Mouse (Mus musculus): Measurements from ENCODE around the gene Got1. TPM values are rescaled to one million over a fixed set of nuclear protein-coding genes. Genes with fewer than 3 reads are reported as not detected.
A peak's percentile ranks its signal among the peaks of the same experiment; 100 is the strongest.
"Not testable (repeated sequence)": the region's sequence is repeated elsewhere in the genome, so short reads cannot be mapped to it uniquely, and the experiment has no call there.

Gene Got1
- polyA plus RNA-seq, 1 experiment from 2014 or later: 60.2 TPM

DNA sequence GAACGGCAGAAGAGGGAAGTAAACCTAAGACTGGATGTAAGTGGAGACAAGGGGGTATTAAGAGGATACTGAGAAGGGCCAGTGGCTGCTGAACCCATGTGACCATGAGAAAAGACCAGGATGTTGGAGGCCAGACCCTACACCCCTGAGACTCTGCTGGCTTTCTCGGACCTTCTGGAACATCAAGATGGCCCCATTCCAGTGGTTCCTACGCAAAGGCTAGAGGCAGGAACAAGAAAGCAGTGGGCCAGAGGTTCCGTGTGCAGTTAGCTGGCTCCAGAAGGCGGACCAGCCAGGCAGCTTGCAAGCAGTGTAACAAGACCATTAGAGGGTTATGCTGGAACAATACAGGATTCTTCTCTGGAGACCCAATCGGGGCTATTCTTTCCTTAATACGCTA lies 27.0 kb downstream of the Got1 start:
- Histone ChIP-seq H3K4me3 (no peak overlapping the region), H3K27ac (replicated peaks) (no peak overlapping the region), H3K27me3 (ENCODE audit: low read depth, poor library complexity, severe bottlenecking) (peaks cover 24% of the 10 kb centered on the region), H3K36me3 (peaks cover 40% of the 10 kb centered on the region), H3K4me1 (peaks cover 14% of the 10 kb centered on the region), H3K9me3 (replicated peaks) (no peaks in the 10 kb centered on the region)
- DNase-seq (ENCODE audit: low spot score): no peak
- WGBS: 92% methylated on average over 7 of the region's 7 CpGs

DNA sequence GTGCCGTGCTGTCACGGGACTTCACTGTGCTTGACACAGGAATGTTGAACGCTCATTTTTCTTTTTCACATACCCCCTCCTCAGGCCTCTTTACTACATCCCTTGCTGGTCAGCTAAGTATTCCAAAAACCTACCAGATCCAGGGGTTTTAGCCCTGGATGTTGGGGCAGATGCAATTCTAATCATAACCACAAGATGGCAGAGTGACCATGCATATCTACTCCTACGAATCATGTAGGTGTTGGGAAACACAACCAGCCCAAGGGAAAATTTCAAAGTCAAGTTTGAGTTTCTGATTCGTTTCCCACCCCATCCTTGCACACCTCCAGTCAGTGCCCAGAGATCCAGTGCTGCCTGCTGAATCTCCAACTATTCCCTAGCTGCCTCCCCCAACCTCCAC lies 28.6 kb downstream of the Got1 start:
- Histone ChIP-seq H3K4me3 (no peak overlapping the region), H3K36me3 (peaks cover 25% of the 10 kb centered on the region), H3K27ac (replicated peaks) (no peak overlapping the region), H3K9me3 (replicated peaks) (no peaks in the 10 kb centered on the region), H3K27me3 (ENCODE audit: low read depth, poor library complexity, severe bottlenecking) (peaks cover 24% of the 10 kb centered on the region), H3K4me1 (peaks cover 14% of the 10 kb centered on the region)
- DNase-seq (ENCODE audit: low spot score): peak; percentile 61
- WGBS: 28% methylated on average over 5 of the region's 5 CpGs

- H3K4me1 ChIP-seq: peaks cover 14% of the 10 kb centered on the region
- H3K27me3 ChIP-seq (ENCODE audit: low read depth, poor library complexity, severe bottlenecking): peaks cover 24% of the 10 kb centered on the region
- H3K4me3 ChIP-seq: peak overlapping the region; percentile 52
- peak; percentile 27 for DNase-seq (ENCODE audit: low spot score)
- H3K9me3 ChIP-seq (replicated peaks): no peaks in the 10 kb centered on the region
- H3K27ac ChIP-seq (replicated peaks): peak overlapping the region; percentile 52
- H3K36me3 ChIP-seq: peaks cover 16% of the 10 kb centered on the region
- WGBS: 17% methylated on average over 14 of the region's 14 CpGs
Measured at GRCm38 (mm10) chr19:43494914-43495313, 29.5 kb downstream of the Got1 start.

DNA sequence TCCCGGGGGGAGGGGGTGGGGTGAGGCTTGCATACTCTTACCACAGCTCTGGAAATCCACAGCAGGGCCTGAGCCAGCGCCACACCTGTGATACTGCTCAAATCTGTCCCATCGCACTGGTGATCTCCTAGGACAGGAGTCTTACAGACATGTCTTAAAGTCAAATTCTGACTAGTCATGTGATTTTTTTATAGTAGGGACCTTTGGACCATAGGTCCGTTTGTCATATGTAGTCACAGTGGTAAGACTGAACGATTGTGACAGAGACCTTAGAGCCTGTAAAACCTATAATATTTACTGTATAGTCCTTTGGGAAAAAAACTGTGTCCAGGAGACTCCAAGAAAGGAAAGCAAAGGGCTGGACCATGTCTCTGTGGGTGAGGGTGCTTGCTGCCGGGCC lies 30.5 kb downstream of the Got1 start:
- DNase-seq (ENCODE audit: low spot score): no peak
- WGBS: 82% methylated on average over 6 of the region's 6 CpGs
- H3K27me3 ChIP-seq (ENCODE audit: low read depth, poor library complexity, severe bottlenecking): peaks cover 24% of the 10 kb centered on the region
- peaks cover 6% of the 10 kb centered on the region for H3K36me3 ChIP-seq
- no peak overlapping the region for H3K27ac ChIP-seq (replicated peaks)
- no peaks in the 10 kb centered on the region for H3K9me3 ChIP-seq (replicated peaks)
- peaks cover 14% of the 10 kb centered on the region for H3K4me1 ChIP-seq
- H3K4me3 ChIP-seq: no peak overlapping the region

GRCm38 (mm10) chr19:43493316-43493715 lies 31.1 kb downstream of the Got1 start:
- H3K4me1 ChIP-seq: peaks cover 14% of the 10 kb centered on the region
- not testable (repeated sequence) for H3K36me3 ChIP-seq; H3K9me3 ChIP-seq (replicated peaks); H3K4me3 ChIP-seq; DNase-seq (ENCODE audit: low spot score); H3K27ac ChIP-seq (replicated peaks)
- WGBS: 79% methylated on average over 1 of the region's 1 CpGs
- H3K27me3 ChIP-seq (ENCODE audit: low read depth, poor library complexity, severe bottlenecking): peaks cover 24% of the 10 kb centered on the region

DNA sequence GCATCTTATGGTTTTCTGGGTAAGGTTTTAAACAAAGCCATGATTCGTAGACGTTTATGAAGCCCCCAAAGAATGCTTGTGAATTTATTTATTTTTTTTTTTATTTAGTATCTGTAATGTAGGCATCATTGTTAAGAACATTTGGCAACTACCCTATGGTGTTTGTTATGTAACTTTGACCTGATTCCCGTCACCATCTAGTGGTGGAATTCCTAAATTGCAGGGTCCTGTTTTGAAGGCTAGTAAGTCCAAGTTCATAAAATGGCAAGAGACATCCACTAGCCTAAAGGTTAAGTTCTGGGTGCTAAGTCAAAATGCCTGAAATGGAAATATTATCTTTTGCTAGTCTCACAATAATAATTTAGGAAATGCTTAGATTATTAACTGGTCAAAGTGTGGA lies 37.0 kb downstream of the Got1 start:
- Histone ChIP-seq H3K27me3 (ENCODE audit: low read depth, poor library complexity, severe bottlenecking) (no peaks in the 10 kb centered on the region), H3K9me3 (replicated peaks) (no peaks in the 10 kb centered on the region), H3K36me3 (no peaks in the 10 kb centered on the region), H3K27ac (replicated peaks) (no peak overlapping the region), H3K4me3 (no peak overlapping the region), H3K4me1 (no peaks in the 10 kb centered on the region)
- no peak for DNase-seq (ENCODE audit: low spot score)
- 44% methylated on average over 3 of the region's 3 CpGs for WGBS

DNA sequence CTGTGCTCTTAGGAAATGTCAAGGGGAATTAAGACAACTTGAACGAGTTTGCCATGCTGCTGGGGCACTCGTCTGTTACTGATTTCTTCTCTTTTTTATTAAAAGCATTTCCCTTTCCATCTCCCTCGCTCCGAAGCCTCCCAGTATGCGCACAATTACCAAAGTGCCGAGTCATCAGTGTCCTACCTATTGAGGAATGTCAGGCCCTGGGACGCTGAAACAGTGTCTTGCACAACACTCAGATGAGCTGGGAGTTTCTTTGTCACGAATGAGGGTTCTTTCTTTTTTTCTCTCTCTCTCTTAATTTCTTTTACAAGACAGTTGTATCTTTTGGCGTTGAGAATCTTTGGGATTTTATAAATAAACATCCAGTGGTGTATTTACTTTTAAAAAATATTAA lies 43.9 kb downstream of the Got1 start:
- no peaks in the 10 kb centered on the region for H3K9me3 ChIP-seq (replicated peaks)
- H3K4me3 ChIP-seq: no peak overlapping the region
- no peaks in the 10 kb centered on the region for H3K27me3 ChIP-seq (ENCODE audit: low read depth, poor library complexity, severe bottlenecking)
- H3K4me1 ChIP-seq: no peaks in the 10 kb centered on the region
- no peaks in the 10 kb centered on the region for H3K36me3 ChIP-seq
- 75% methylated on average over 9 of the region's 9 CpGs for whole genome bisulfite sequencing
- H3K27ac ChIP-seq (replicated peaks): no peak overlapping the region
- no peak for DNase-seq (ENCODE audit: low spot score)

- no peak overlapping the region for H3K4me3 ChIP-seq
- H3K36me3 ChIP-seq: no peaks in the 10 kb centered on the region
- H3K27me3 ChIP-seq (ENCODE audit: low read depth, poor library complexity, severe bottlenecking): no peaks in the 10 kb centered on the region
- H3K27ac ChIP-seq (replicated peaks): no peak overlapping the region
- no peaks in the 10 kb centered on the region for H3K9me3 ChIP-seq (replicated peaks)
- DNase-seq (ENCODE audit: low spot score): no peak
- 88% methylated on average over 5 of the region's 5 CpGs for WGBS
- H3K4me1 ChIP-seq: no peaks in the 10 kb centered on the region
Measured at GRCm38 (mm10) chr19:43479431-43479830, 45.0 kb downstream of the Got1 start.

- peak; percentile 60 for DNase-seq (ENCODE audit: low spot score)
- Histone ChIP-seq H3K27me3 (ENCODE audit: low read depth, poor library complexity, severe bottlenecking) (no peaks in the 10 kb centered on the region), H3K9me3 (replicated peaks) (no peaks in the 10 kb centered on the region), H3K4me3 (no peak overlapping the region), H3K36me3 (no peaks in the 10 kb centered on the region), H3K27ac (replicated peaks) (no peak overlapping the region), H3K4me1 (no peaks in the 10 kb centered on the region)
- 22% methylated on average over 5 of the region's 5 CpGs for WGBS
Measured at GRCm38 (mm10) chr19:43478891-43479290, 45.5 kb downstream of the Got1 start.

DNA sequence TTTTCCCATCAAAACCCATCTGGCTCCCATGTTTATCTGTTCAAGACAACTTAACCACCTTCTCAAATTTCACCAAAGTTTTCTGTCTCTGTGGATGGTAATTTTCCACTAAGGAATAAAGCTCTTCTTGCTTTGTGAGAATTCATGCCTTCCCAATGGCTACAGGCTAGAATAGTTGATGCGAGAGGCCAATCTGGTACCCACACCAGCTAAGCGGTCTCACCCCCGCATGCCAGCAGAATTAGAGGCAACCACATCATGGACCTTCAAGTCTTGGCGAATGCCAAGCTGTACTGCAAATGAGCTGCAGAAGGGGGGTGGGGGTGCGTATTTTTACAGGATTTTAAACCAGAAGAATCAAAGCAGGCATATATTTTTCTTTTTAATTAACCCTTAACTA lies 47.0 kb downstream of the Got1 start:
- H3K9me3 ChIP-seq (replicated peaks): no peaks in the 10 kb centered on the region
- 88% methylated on average over 5 of the region's 5 CpGs for WGBS
- H3K27me3 ChIP-seq (ENCODE audit: low read depth, poor library complexity, severe bottlenecking): no peaks in the 10 kb centered on the region
- no peaks in the 10 kb centered on the region for H3K36me3 ChIP-seq
- no peak for DNase-seq (ENCODE audit: low spot score)
- no peak overlapping the region for H3K4me3 ChIP-seq
- H3K4me1 ChIP-seq: no peaks in the 10 kb centered on the region
- no peak overlapping the region for H3K27ac ChIP-seq (replicated peaks)

- Histone ChIP-seq H3K9me3 (replicated peaks) (no peaks in the 10 kb centered on the region), H3K4me1 (no peaks in the 10 kb centered on the region), H3K36me3 (no peaks in the 10 kb centered on the region), H3K27me3 (ENCODE audit: low read depth, poor library complexity, severe bottlenecking) (no peaks in the 10 kb centered on the region), H3K4me3 (no peak overlapping the region), H3K27ac (replicated peaks) (no peak overlapping the region)
- WGBS: 77% methylated on average over 7 of the region's 7 CpGs
- DNase-seq (ENCODE audit: low spot score): no peak
Measured at GRCm38 (mm10) chr19:43476063-43476462, 48.3 kb downstream of the Got1 start.

- DNase-seq (ENCODE audit: low spot score): no peak
- 75% methylated on average over 2 of the region's 2 CpGs for WGBS
- H3K4me3 ChIP-seq: no peak overlapping the region
Measured at GRCm38 (mm10) chr19:43475642-43476041, 48.8 kb downstream of the Got1 start.

DNA sequence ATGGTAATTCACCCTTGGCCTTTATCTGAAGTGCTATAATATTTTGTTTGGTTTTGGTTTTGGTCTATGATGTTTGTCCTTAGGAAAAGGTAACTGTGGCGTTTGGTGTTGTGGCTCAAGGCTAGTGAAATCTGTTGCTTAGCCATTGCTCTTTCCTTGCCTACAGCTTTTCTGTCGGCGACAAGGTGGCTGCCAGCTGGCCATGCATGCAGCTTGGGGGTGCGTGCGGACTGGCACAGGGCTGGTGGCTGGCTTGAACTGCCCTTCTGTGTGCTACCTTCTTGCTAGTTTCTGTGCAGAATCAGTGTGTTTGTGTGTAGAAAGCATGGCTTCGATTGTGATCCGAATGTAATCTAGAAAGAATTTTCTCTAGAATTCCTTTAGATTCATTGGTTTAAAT lies 51.6 kb downstream of the Got1 start:
- DNase-seq (ENCODE audit: low spot score): no peak
- Histone ChIP-seq H3K27me3 (ENCODE audit: low read depth, poor library complexity, severe bottlenecking) (no peaks in the 10 kb centered on the region), H3K36me3 (no peaks in the 10 kb centered on the region), H3K27ac (replicated peaks) (no peak overlapping the region), H3K4me3 (no peak overlapping the region), H3K4me1 (peaks cover 7% of the 10 kb centered on the region), H3K9me3 (replicated peaks) (no peaks in the 10 kb centered on the region)
- WGBS: 92% methylated on average over 7 of the region's 7 CpGs

More at GRCm38 (mm10) chr19:43475642-43476041, 48.8 kb downstream of the Got1 start:
- no peaks in the 10 kb centered on the region for H3K9me3 ChIP-seq (replicated peaks)
- H3K27ac ChIP-seq (replicated peaks): no peak overlapping the region
- H3K36me3 ChIP-seq: no peaks in the 10 kb centered on the region
- no peaks in the 10 kb centered on the region for H3K27me3 ChIP-seq (ENCODE audit: low read depth, poor library complexity, severe bottlenecking)
- H3K4me1 ChIP-seq: no peaks in the 10 kb centered on the region

GRCm38 (mm10) chr19:43472331-43472730 lies 52.1 kb downstream of the Got1 start:
- Histone ChIP-seq H3K4me1 (peaks cover 7% of the 10 kb centered on the region), H3K27ac (replicated peaks) (no peak overlapping the region), H3K9me3 (replicated peaks) (no peaks in the 10 kb centered on the region), H3K36me3 (no peaks in the 10 kb centered on the region), H3K4me3 (no peak overlapping the region), H3K27me3 (ENCODE audit: low read depth, poor library complexity, severe bottlenecking) (no peaks in the 10 kb centered on the region)
- no peak for DNase-seq (ENCODE audit: low spot score)
- WGBS: 77% methylated on average over 8 of the region's 8 CpGs
